Mouse (Mus musculus): ENCODE measurements around the gene Rgs9. TPM values are rescaled to one million over a fixed set of nuclear protein-coding genes. Genes with fewer than 3 reads are reported as not detected.

The Rgs9 gene
- polyA plus RNA-seq, 1 experiment, result 15.5 TPM

- DNase-seq (ENCODE audit: low read depth), result no peak
Observed at GRCm38 (mm10) chr11:109330706-109331393, 32.9 kb upstream of the Rgs9 start.

GRCm38 (mm10) chr11:109329331-109329730 lies 31.4 kb upstream of the Rgs9 start:
- TF ChIP-seq POLR2A (IDR thresholded peaks at IDR 0.05; ENCODE audit: borderline replicate concordance, extremely low read depth, insufficient read depth, insufficient read length, poor library complexity, severe bottlenecking) (no peak), CTCF (IDR thresholded peaks at IDR 0.05; ENCODE audit: borderline replicate concordance, extremely low read depth, insufficient read depth, insufficient read length) (no peak)
- DNase-seq (ENCODE audit: low read depth), result no peak

More at GRCm38 (mm10) chr11:109330706-109331393, 32.9 kb upstream of the Rgs9 start:
- TF ChIP-seq CTCF (IDR thresholded peaks at IDR 0.05; ENCODE audit: borderline replicate concordance, extremely low read depth, insufficient read depth, insufficient read length) (no peak), POLR2A (IDR thresholded peaks at IDR 0.05; ENCODE audit: borderline replicate concordance, extremely low read depth, insufficient read depth, insufficient read length, poor library complexity, severe bottlenecking) (no peak)

DNA sequence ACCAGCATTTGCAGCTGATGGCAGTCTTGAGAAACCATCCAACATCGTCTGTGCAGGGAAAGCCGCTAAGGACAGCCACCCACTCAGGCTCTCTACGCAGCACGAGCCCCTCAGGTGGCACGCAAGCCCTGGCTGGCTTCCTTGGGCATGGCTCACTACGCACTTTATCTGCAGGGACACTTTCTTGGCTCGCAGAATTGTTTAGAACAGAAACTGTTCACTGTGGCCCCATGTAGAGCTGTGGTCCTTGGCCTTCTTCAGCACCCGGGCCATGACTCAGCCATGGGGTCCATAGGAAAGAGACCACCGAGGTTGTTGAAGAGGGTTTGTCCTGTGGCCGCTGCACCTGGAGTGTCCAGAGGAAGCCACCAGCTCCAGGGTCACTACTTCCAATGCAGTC lies 30.0 kb upstream of the Rgs9 start:
- DNase-seq (ENCODE audit: low read depth), result no peak
- TF ChIP-seq CTCF (IDR thresholded peaks at IDR 0.05; ENCODE audit: borderline replicate concordance, extremely low read depth, insufficient read depth, insufficient read length) (no peak), POLR2A (IDR thresholded peaks at IDR 0.05; ENCODE audit: borderline replicate concordance, extremely low read depth, insufficient read depth, insufficient read length, poor library complexity, severe bottlenecking) (no peak)

GRCm38 (mm10) chr11:109327381-109327780 lies 29.5 kb upstream of the Rgs9 start:
- no peak for DNase-seq (ENCODE audit: low read depth)

GRCm38 (mm10) chr11:109326270-109326669 lies 28.3 kb upstream of the Rgs9 start:
- TF ChIP-seq CTCF (IDR thresholded peaks at IDR 0.05; ENCODE audit: borderline replicate concordance, extremely low read depth, insufficient read depth, insufficient read length), result no peak
- no peak for TF ChIP-seq POLR2A (IDR thresholded peaks at IDR 0.05; ENCODE audit: borderline replicate concordance, extremely low read depth, insufficient read depth, insufficient read length, poor library complexity, severe bottlenecking)

More at GRCm38 (mm10) chr11:109327381-109327780, 29.5 kb upstream of the Rgs9 start:
- TF ChIP-seq POLR2A (IDR thresholded peaks at IDR 0.05; ENCODE audit: borderline replicate concordance, extremely low read depth, insufficient read depth, insufficient read length, poor library complexity, severe bottlenecking) (no peak), CTCF (IDR thresholded peaks at IDR 0.05; ENCODE audit: borderline replicate concordance, extremely low read depth, insufficient read depth, insufficient read length) (no peak)

DNA sequence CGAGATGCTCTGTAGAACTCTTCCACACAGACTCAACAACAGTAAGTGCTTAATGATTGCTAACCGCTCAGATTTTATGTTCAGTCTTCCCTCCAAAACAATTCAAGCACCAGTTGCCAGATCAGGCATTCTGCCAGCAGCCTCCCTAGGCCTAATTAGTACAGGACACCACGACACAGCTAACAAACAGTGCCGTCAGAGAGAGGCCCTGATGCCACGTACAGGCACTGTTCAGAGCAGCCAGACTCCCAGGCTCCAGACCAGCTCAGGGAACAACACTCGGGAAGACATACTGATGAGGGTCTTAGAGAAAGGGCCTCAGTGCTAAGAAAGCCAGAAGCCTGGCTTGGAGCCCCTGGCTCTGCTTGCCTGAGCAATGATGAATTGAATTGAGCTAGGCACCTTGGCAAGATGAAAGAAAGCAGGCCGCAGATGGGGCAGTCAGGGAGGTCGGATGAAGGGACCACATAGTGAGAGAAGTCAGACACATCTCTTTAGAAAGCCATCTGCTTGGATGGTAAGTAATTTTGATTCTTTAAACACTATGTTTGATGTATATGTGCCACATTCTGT lies 22.5 kb upstream of the Rgs9 start:
- DNase-seq (ENCODE audit: low read depth), result peak; percentile 97
- no peak for TF ChIP-seq POLR2A (IDR thresholded peaks at IDR 0.05; ENCODE audit: borderline replicate concordance, extremely low read depth, insufficient read depth, insufficient read length, poor library complexity, severe bottlenecking)
- no peak for TF ChIP-seq CTCF (IDR thresholded peaks at IDR 0.05; ENCODE audit: borderline replicate concordance, extremely low read depth, insufficient read depth, insufficient read length)

More at GRCm38 (mm10) chr11:109326270-109326669, 28.3 kb upstream of the Rgs9 start:
- no peak for DNase-seq (ENCODE audit: low read depth)

DNA sequence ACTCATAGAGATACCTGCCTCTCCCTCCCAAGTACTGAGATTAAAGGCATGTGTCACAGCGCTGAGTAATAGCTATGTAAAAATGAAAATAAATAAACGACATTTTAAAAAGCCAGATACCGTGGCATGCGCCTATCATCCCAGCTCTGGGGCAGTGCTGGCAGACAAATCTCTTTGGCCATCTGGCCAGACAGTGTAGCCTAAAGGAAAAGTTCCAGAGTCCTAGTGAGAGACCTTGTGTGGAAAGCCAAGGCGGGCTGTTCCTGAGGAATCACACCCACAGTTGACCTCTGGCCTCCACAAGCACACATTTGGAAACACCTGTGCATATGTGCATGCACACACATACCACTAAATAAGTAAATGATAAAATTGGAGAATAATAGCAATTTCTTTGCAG lies 22.0 kb upstream of the Rgs9 start:
- no peak for DNase-seq (ENCODE audit: low read depth)
- no peak for TF ChIP-seq CTCF (IDR thresholded peaks at IDR 0.05; ENCODE audit: borderline replicate concordance, extremely low read depth, insufficient read depth, insufficient read length)
- no peak for TF ChIP-seq POLR2A (IDR thresholded peaks at IDR 0.05; ENCODE audit: borderline replicate concordance, extremely low read depth, insufficient read depth, insufficient read length, poor library complexity, severe bottlenecking)

DNA sequence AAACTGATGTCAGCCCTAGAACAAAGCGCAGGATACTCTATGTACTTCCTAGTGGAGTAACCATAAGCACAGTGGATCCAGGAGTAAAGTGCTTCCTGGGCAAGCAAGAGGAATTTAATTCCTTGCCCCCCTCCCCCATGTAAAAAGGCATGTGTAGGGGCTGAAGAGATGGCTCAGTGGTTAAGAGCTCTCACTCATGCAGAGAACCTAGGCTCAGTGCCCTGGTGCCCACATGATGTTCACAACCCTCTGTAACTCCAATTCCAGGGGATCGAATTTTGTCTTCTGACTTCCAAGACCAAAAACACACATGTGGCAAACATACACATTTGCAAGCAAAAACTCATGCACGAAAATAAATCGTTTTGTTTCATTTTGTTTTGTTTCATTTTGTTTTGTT lies 21.5 kb upstream of the Rgs9 start:
- TF ChIP-seq POLR2A (IDR thresholded peaks at IDR 0.05; ENCODE audit: borderline replicate concordance, extremely low read depth, insufficient read depth, insufficient read length, poor library complexity, severe bottlenecking) (no peak), CTCF (IDR thresholded peaks at IDR 0.05; ENCODE audit: borderline replicate concordance, extremely low read depth, insufficient read depth, insufficient read length) (no peak)
- no peak for DNase-seq (ENCODE audit: low read depth)

GRCm38 (mm10) chr11:109316921-109317320 lies 19.0 kb upstream of the Rgs9 start:
- peak; percentile 61 for TF ChIP-seq CTCF (IDR thresholded peaks at IDR 0.05; ENCODE audit: borderline replicate concordance, extremely low read depth, insufficient read depth, insufficient read length)
- TF ChIP-seq POLR2A (IDR thresholded peaks at IDR 0.05; ENCODE audit: borderline replicate concordance, extremely low read depth, insufficient read depth, insufficient read length, poor library complexity, severe bottlenecking), result no peak
- DNase-seq (ENCODE audit: low read depth), result no peak

- peak; percentile 64; the same call in 1 of the 2 replicates for TF ChIP-seq POLR2A (IDR thresholded peaks at IDR 0.05; ENCODE audit: borderline replicate concordance, extremely low read depth, insufficient read depth, insufficient read length, poor library complexity, severe bottlenecking)
- peak; percentile 23; the same call in 1 of the 2 replicates for TF ChIP-seq CTCF (IDR thresholded peaks at IDR 0.05; ENCODE audit: borderline replicate concordance, extremely low read depth, insufficient read depth, insufficient read length)
- DNase-seq (ENCODE audit: low read depth), result peak; percentile 94
Observed at GRCm38 (mm10) chr11:109311885-109312605, 14.1 kb upstream of the Rgs9 start.

- peak; percentile 22 for DNase-seq (ENCODE audit: low read depth)
- TF ChIP-seq POLR2A (IDR thresholded peaks at IDR 0.05; ENCODE audit: borderline replicate concordance, extremely low read depth, insufficient read depth, insufficient read length, poor library complexity, severe bottlenecking) (no peak), CTCF (IDR thresholded peaks at IDR 0.05; ENCODE audit: borderline replicate concordance, extremely low read depth, insufficient read depth, insufficient read length) (no peak)
Observed at GRCm38 (mm10) chr11:109305680-109306079, 7.8 kb upstream of the Rgs9 start.

Measured in brain, embryonic 14.5 days (tissue).